Mouse (Mus musculus) spleen, adult 2 months (tissue): ENCODE measurements around the gene Aldh1a1.

ENCODE experiments used
- CTCF ChIP-seq: fragments of 200-500 bp; IDR thresholded peaks from 2 replicates; pipeline ENCODE4 v1.5.1; 2011; ENCODE audit warnings: mild to moderate bottlenecking, inconsistent platforms; ENCODE audit not compliant: insufficient read depth, insufficient read length, insufficient replicate concordance; ENCODE audit errors: extremely low read depth
- POLR2A ChIP-seq: fragments of 200-500 bp; IDR thresholded peaks from 2 replicates; pipeline ENCODE4 v1.6.1; 2011; ENCODE audit warnings: low read depth, low read length, inconsistent platforms

DNA sequence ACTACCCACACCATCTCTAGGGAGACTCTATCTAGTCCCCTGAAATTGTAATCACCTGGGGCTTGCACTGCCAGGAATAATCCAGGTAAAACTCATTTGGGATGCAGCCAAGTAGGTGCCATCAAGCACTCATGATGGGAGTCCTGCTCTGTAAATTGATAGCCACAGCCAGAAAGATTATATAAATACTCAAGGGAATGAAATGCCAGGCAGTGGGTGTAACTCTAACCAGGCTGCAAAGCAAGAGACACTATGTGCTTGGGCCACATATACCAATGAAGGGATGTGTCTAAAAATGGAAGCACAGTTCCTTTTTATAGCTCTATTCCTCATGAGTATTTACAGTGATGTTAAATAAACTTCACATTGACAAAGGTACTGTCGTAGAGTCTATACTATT lies 56.9 kb downstream of the Aldh1a1 start:
- TF ChIP-seq CTCF (no peak), POLR2A (no peak)
